ENCODE assay signal across 28 mouse cellular contexts in genomic region chr4:32338451-32338850, GRCm38 (mm10).
DNase-seq lines count a peak whose midpoint lies in the region; ATAC-seq and TF ChIP-seq lines count a peak whose summit lies in the region.
"Had no signal": no experiment of that assay in that cellular context is flagged by ENCODE, and none has a peak within 500 bp of the region (broad histone marks: within the 10 kb centered on the region; RNA-seq: fewer than 3 reads in every experiment).

No protein-coding gene starts in this region.

- no peaks in the 10 kb centered on the region for H3K36me3 ChIP-seq in forebrain, embryonic 16.5 days (ENCODE audit: control insufficient read depth, insufficient read depth)
- no peaks in the 10 kb centered on the region for H3K36me3 ChIP-seq in forebrain, embryonic 10.5 days (replicated peaks)
- H3K36me3 ChIP-seq in heart, embryonic 13.5 days, result no peaks in the 10 kb centered on the region
- 0 out of 2 replicates have a peak, but pooled peaks cover 6% of the 10 kb centered on the region for H3K36me3 ChIP-seq in heart, adult 2 months (ENCODE audit: control insufficient read depth, insufficient read depth, low read length)
- H3K36me3 ChIP-seq in intestine, embryonic 16.5 days (ENCODE audit: control insufficient read depth, insufficient read depth, low read length), result no peaks in the 10 kb centered on the region
- H3K36me3 ChIP-seq in intestine, postnatal 0 days (ENCODE audit: control insufficient read depth, insufficient read depth), result no peaks in the 10 kb centered on the region
- no peaks in the 10 kb centered on the region for H3K36me3 ChIP-seq in stomach, embryonic 15.5 days
- H3K36me3 ChIP-seq: embryonic facial prominence, embryonic 15.5 days; G1E; hindbrain, embryonic 13.5 days; limb, embryonic 12.5 days; liver, embryonic 15.5 days had no signal

- DNase-seq in forebrain, embryonic 10.5 days (ENCODE audit: extremely low spot score, low spot score), result no peak
- DNase-seq in heart, adult 2 months, result no peak
- DNase-seq in thymus, postnatal 36 days, result no peak
- DNase-seq: adrenal gland, adult 8-10 months; cerebellum, adult 8-10 months; cerebellum, postnatal 25 days; gastrocnemius, adult 2 months; gastrocnemius, postnatal 36 days; heart, postnatal 4 days; kidney, postnatal 36 days; midbrain, embryonic 14.5 days; right cerebral cortex, postnatal 25 days; thymus, adult 18-20 months; thymus, postnatal 25 days had no signal

- WGBS in forebrain, embryonic 16.5 days, result 61% methylated on average over 10 of the region's 10 CpGs
- WGBS in forebrain, embryonic 10.5 days, result 92% methylated on average over 10 of the region's 10 CpGs
- 39% methylated on average over 10 of the region's 10 CpGs for WGBS in heart, embryonic 13.5 days
- 50% methylated on average over 10 of the region's 10 CpGs for WGBS in heart, adult 2 months
- WGBS in intestine, embryonic 16.5 days, result 64% methylated on average over 10 of the region's 10 CpGs
- 54% methylated on average over 10 of the region's 10 CpGs for WGBS in intestine, postnatal 0 days
- 59% methylated on average over 10 of the region's 10 CpGs for WGBS in stomach, embryonic 15.5 days

- H3K79me2 ChIP-seq in heart, adult 2 months (replicated peaks; ENCODE audit: control insufficient read depth, insufficient read depth, low read length), result no peaks in the 10 kb centered on the region

- no peaks in the 10 kb centered on the region for H3K27me3 ChIP-seq in forebrain, embryonic 16.5 days (replicated peaks; ENCODE audit: control insufficient read depth, insufficient read depth, low read length)
- peaks cover 7% of the 10 kb centered on the region; the same call in 1 of the 2 replicates for H3K27me3 ChIP-seq in forebrain, embryonic 10.5 days (ENCODE audit: poor library complexity, severe bottlenecking)
- H3K27me3 ChIP-seq in heart, embryonic 13.5 days (replicated peaks), result no peaks in the 10 kb centered on the region
- no peaks in the 10 kb centered on the region for H3K27me3 ChIP-seq in heart, adult 2 months (ENCODE audit: control insufficient read depth, insufficient read depth, low read length)
- H3K27me3 ChIP-seq in intestine, embryonic 16.5 days (replicated peaks; ENCODE audit: control insufficient read depth, insufficient read depth, low read length), result no peaks in the 10 kb centered on the region
- no peaks in the 10 kb centered on the region for H3K27me3 ChIP-seq in intestine, postnatal 0 days (replicated peaks; ENCODE audit: control insufficient read depth, insufficient read depth, low read length)
- no peaks in the 10 kb centered on the region for H3K27me3 ChIP-seq in stomach, embryonic 15.5 days (replicated peaks)
- H3K27me3 ChIP-seq: embryonic facial prominence, embryonic 15.5 days; hindbrain, embryonic 13.5 days; limb, embryonic 12.5 days; liver, embryonic 15.5 days had no signal

- H3K27ac ChIP-seq in forebrain, embryonic 16.5 days (ENCODE audit: low read length), result no peak overlapping the region
- no peak overlapping the region for H3K27ac ChIP-seq in forebrain, embryonic 10.5 days
- peak overlapping the region; percentile 75 for H3K27ac ChIP-seq in heart, embryonic 13.5 days (replicated peaks)
- no peak overlapping the region for H3K27ac ChIP-seq in heart, adult 2 months
- H3K27ac ChIP-seq in intestine, embryonic 16.5 days (ENCODE audit: low read length), result 0 out of 2 replicates have a peak overlapping the region, but pooled peaks have one; percentile 18
- no peak overlapping the region for H3K27ac ChIP-seq in intestine, postnatal 0 days (ENCODE audit: low read depth, low read length)
- no peak overlapping the region for H3K27ac ChIP-seq in stomach, embryonic 15.5 days
- H3K27ac ChIP-seq: embryonic facial prominence, embryonic 10.5 days; embryonic facial prominence, embryonic 15.5 days; layer of hippocampus, adult 2 months; left cerebral cortex, adult 2 months; limb, embryonic 12.5 days; liver, embryonic 15.5 days had no signal

- no peak for TF ChIP-seq EP300 in heart, adult 2 months (IDR thresholded peaks at IDR 0.05; ENCODE audit: insufficient read depth, low read depth, low read length)

- peak; percentile 30; the same call in 1 of the 2 replicates for ATAC-seq in forebrain, embryonic 16.5 days
- ATAC-seq in heart, embryonic 13.5 days (ENCODE audit: extremely low read depth, insufficient number of reproducible peaks, low FRiP score, low TSS enrichment), result no peak
- no peak for ATAC-seq in intestine, embryonic 16.5 days
- no peak for ATAC-seq in intestine, postnatal 0 days
- ATAC-seq in stomach, embryonic 15.5 days (ENCODE audit: insufficient read depth, low FRiP score, low read depth), result 0 out of 2 replicates have a peak, but pooled peaks have one; percentile 17

- TF ChIP-seq POLR2A in heart, adult 2 months (IDR thresholded peaks at IDR 0.05; ENCODE audit: insufficient read depth, low read depth, low read length), result no peak

- no peak overlapping the region for H3K9ac ChIP-seq in forebrain, embryonic 16.5 days (replicated peaks; ENCODE audit: low read depth, low read length)
- peak overlapping the region; percentile 33 for H3K9ac ChIP-seq in heart, embryonic 13.5 days
- H3K9ac ChIP-seq in heart, adult 2 months (ENCODE audit: low read depth, low read length), result no peak overlapping the region
- H3K9ac ChIP-seq in intestine, embryonic 16.5 days (ENCODE audit: low read depth, low read length), result no peak overlapping the region
- no peak overlapping the region for H3K9ac ChIP-seq in intestine, postnatal 0 days (ENCODE audit: low read depth, low read length)
- H3K9ac ChIP-seq in stomach, embryonic 15.5 days, result no peak overlapping the region
- H3K9ac ChIP-seq: embryonic facial prominence, embryonic 15.5 days; limb, embryonic 12.5 days; liver, embryonic 15.5 days; lung, embryonic 14.5 days had no signal

- no peak for TF ChIP-seq CTCF in heart, adult 2 months (IDR thresholded peaks at IDR 0.05)
- no peak for TF ChIP-seq CTCF in intestine, postnatal 0 days (IDR thresholded peaks at IDR 0.05; ENCODE audit: low read depth)

- intact Hi-C loops in heart, adult 2 months (cut with DNase I), result loop anchor here (5.0 kb wide), 2 partner anchors 49 to 169 kb away; no protein-coding TSS in a partner anchor

- H3K4me3 ChIP-seq in forebrain, embryonic 16.5 days (replicated peaks; ENCODE audit: low read length), result no peak overlapping the region
- H3K4me3 ChIP-seq in forebrain, embryonic 10.5 days, result no peak overlapping the region
- H3K4me3 ChIP-seq in heart, embryonic 13.5 days, result no peak overlapping the region
- H3K4me3 ChIP-seq in heart, adult 2 months, result no peak overlapping the region
- H3K4me3 ChIP-seq in intestine, embryonic 16.5 days (ENCODE audit: low read length), result no peak overlapping the region
- no peak overlapping the region for H3K4me3 ChIP-seq in intestine, postnatal 0 days (ENCODE audit: low read depth, low read length)
- H3K4me3 ChIP-seq in stomach, embryonic 15.5 days (replicated peaks), result no peak overlapping the region
- H3K4me3 ChIP-seq: embryonic facial prominence, embryonic 10.5 days; embryonic facial prominence, embryonic 15.5 days; gastrocnemius, adult 2 months; hindbrain, embryonic 13.5 days; layer of hippocampus, adult 2 months; left cerebral cortex, adult 2 months; limb, embryonic 12.5 days; liver, embryonic 15.5 days had no signal

- no peaks in the 10 kb centered on the region for H3K9me3 ChIP-seq in forebrain, embryonic 16.5 days (ENCODE audit: control insufficient read depth, low read length)
- H3K9me3 ChIP-seq in forebrain, embryonic 10.5 days, result no peaks in the 10 kb centered on the region
- no peaks in the 10 kb centered on the region for H3K9me3 ChIP-seq in heart, embryonic 13.5 days
- no peaks in the 10 kb centered on the region for H3K9me3 ChIP-seq in intestine, embryonic 16.5 days (ENCODE audit: control insufficient read depth, low read length)
- H3K9me3 ChIP-seq in intestine, postnatal 0 days (ENCODE audit: control insufficient read depth), result no peaks in the 10 kb centered on the region
- H3K9me3 ChIP-seq in stomach, embryonic 15.5 days, result no peaks in the 10 kb centered on the region
- H3K9me3 ChIP-seq: embryonic facial prominence, embryonic 10.5 days; embryonic facial prominence, embryonic 15.5 days; G1E; hindbrain, embryonic 13.5 days; limb, embryonic 12.5 days; liver, embryonic 15.5 days had no signal

- H3K4me1 ChIP-seq in forebrain, embryonic 16.5 days (replicated peaks; ENCODE audit: control insufficient read depth, insufficient read depth, low read length), result peaks cover 21% of the 10 kb centered on the region
- H3K4me1 ChIP-seq in forebrain, embryonic 10.5 days, result peaks cover 36% of the 10 kb centered on the region
- H3K4me1 ChIP-seq in heart, embryonic 13.5 days, result peaks cover 55% of the 10 kb centered on the region
- H3K4me1 ChIP-seq in heart, adult 2 months (ENCODE audit: control insufficient read depth, insufficient read depth, low read length), result peaks cover 13% of the 10 kb centered on the region
- peaks cover 23% of the 10 kb centered on the region for H3K4me1 ChIP-seq in intestine, embryonic 16.5 days (ENCODE audit: control insufficient read depth, insufficient read depth, low read length)
- no peaks in the 10 kb centered on the region for H3K4me1 ChIP-seq in intestine, postnatal 0 days (replicated peaks; ENCODE audit: control insufficient read depth, insufficient read depth, low read length)
- peaks cover 14% of the 10 kb centered on the region; the same call in 1 of the 2 replicates for H3K4me1 ChIP-seq in stomach, embryonic 15.5 days

- no peak overlapping the region for H3K4me2 ChIP-seq in forebrain, embryonic 16.5 days (ENCODE audit: low read length)
- peak overlapping the region; percentile 44; the same call in 1 of the 2 replicates for H3K4me2 ChIP-seq in heart, embryonic 13.5 days
- H3K4me2 ChIP-seq in intestine, embryonic 16.5 days (ENCODE audit: low read depth, low read length), result no peak overlapping the region
- H3K4me2 ChIP-seq in intestine, postnatal 0 days (replicated peaks; ENCODE audit: low read depth), result no peak overlapping the region
- H3K4me2 ChIP-seq in stomach, embryonic 15.5 days, result no peak overlapping the region
- H3K4me2 ChIP-seq: embryonic facial prominence, embryonic 15.5 days; hindbrain, embryonic 13.5 days had no signal

Comparison
In these comparisons a context has a peak if more than half of its experiments do, and no peak if none do; other contexts are left out.
1. H3K27ac ChIP-seq: peak in heart, embryonic 13.5 days (single experiment) and intestine, embryonic 16.5 days (single experiment); none in forebrain, embryonic 16.5 days (single experiment), forebrain, embryonic 10.5 days (single experiment), heart, adult 2 months (single experiment), intestine, postnatal 0 days (single experiment) and stomach, embryonic 15.5 days (single experiment).
2. ATAC-seq: peak in forebrain, embryonic 16.5 days (single experiment) and stomach, embryonic 15.5 days (single experiment); none in heart, embryonic 13.5 days (single experiment), intestine, embryonic 16.5 days (single experiment) and intestine, postnatal 0 days (single experiment).